Mouse (Mus musculus): ENCODE results near the gene Vsig10. TPM values are rescaled to one million over a fixed set of nuclear protein-coding genes. Genes with fewer than 3 reads are reported as not detected.

Gene Vsig10
- polyA plus RNA-seq, 1 experiment from 2014 or later, result 1.8 TPM

GRCm38 (mm10) chr5:117345432-117345976, 26.6 kb downstream of the Vsig10 start:
- Histone ChIP-seq H3K9me3 (peaks cover 5% of the 10 kb centered on the region; the same call in 1 of the 2 replicates), H3K36me3 (peaks cover 7% of the 10 kb centered on the region; the same call in 1 of the 2 replicates), H3K27me3 (ENCODE audit: insufficient read depth, poor library complexity, severe bottlenecking) (no peaks in the 10 kb centered on the region), H3K4me3 (no peak overlapping the region), H3K27ac (no peak overlapping the region), H3K4me1 (replicated peaks) (peaks cover 10% of the 10 kb centered on the region; the same call in 1 of the 2 replicates)
- 78% methylated on average over 5 of the region's 5 CpGs for WGBS
- DNase-seq (ENCODE audit: low spot score), result no peak

GRCm38 (mm10) chr5:117346281-117346680, 27.4 kb downstream of the Vsig10 start:
- peaks cover 12% of the 10 kb centered on the region; the same call in 1 of the 2 replicates for H3K4me1 ChIP-seq (replicated peaks)
- H3K9me3 ChIP-seq, result peaks cover 5% of the 10 kb centered on the region; the same call in 1 of the 2 replicates
- H3K27ac ChIP-seq, result no peak overlapping the region
- no peak overlapping the region for H3K4me3 ChIP-seq
- H3K27me3 ChIP-seq (ENCODE audit: insufficient read depth, poor library complexity, severe bottlenecking), result no peaks in the 10 kb centered on the region
- DNase-seq (ENCODE audit: low spot score), result no peak
- 65% methylated on average over 3 of the region's 3 CpGs for WGBS
- peaks cover 7% of the 10 kb centered on the region; the same call in 1 of the 2 replicates for H3K36me3 ChIP-seq

- Histone ChIP-seq H3K36me3 (peaks cover 7% of the 10 kb centered on the region; the same call in 1 of the 2 replicates), H3K27ac (no peak overlapping the region), H3K4me1 (replicated peaks) (peaks cover 12% of the 10 kb centered on the region; the same call in 1 of the 2 replicates), H3K27me3 (ENCODE audit: insufficient read depth, poor library complexity, severe bottlenecking) (no peaks in the 10 kb centered on the region), H3K9me3 (peaks cover 5% of the 10 kb centered on the region; the same call in 1 of the 2 replicates), H3K4me3 (no peak overlapping the region)
- WGBS, result 86% methylated on average over 5 of the region's 5 CpGs
- DNase-seq (ENCODE audit: low spot score), result no peak
These were observed 28.1 kb downstream of the Vsig10 start for GRCm38 (mm10) chr5:117347011-117347410.

GRCm38 (mm10) chr5:117347838-117348237, 29.0 kb downstream of the Vsig10 start:
- peak overlapping the region; percentile 35; the same call in 1 of the 2 replicates for H3K27ac ChIP-seq
- peak overlapping the region; percentile 29 for H3K4me3 ChIP-seq
- 94% methylated on average over 2 of the region's 2 CpGs for WGBS
- no peak for DNase-seq (ENCODE audit: low spot score)
- peaks cover 12% of the 10 kb centered on the region; the same call in 1 of the 2 replicates for H3K4me1 ChIP-seq (replicated peaks)
- peaks cover 5% of the 10 kb centered on the region; the same call in 1 of the 2 replicates for H3K9me3 ChIP-seq
- peaks cover 7% of the 10 kb centered on the region; the same call in 1 of the 2 replicates for H3K36me3 ChIP-seq
- no peaks in the 10 kb centered on the region for H3K27me3 ChIP-seq (ENCODE audit: insufficient read depth, poor library complexity, severe bottlenecking)

- DNase-seq (ENCODE audit: low spot score), result peak; percentile 84
- Histone ChIP-seq H3K4me3 (peak overlapping the region; percentile 29), H3K9me3 (peaks cover 5% of the 10 kb centered on the region; the same call in 1 of the 2 replicates), H3K4me1 (replicated peaks) (peaks cover 12% of the 10 kb centered on the region; the same call in 1 of the 2 replicates), H3K27me3 (ENCODE audit: insufficient read depth, poor library complexity, severe bottlenecking) (no peaks in the 10 kb centered on the region), H3K36me3 (peaks cover 7% of the 10 kb centered on the region; the same call in 1 of the 2 replicates), H3K27ac (peak overlapping the region; percentile 35; the same call in 1 of the 2 replicates)
- WGBS, result 25% methylated on average over 19 of the region's 19 CpGs
These were observed 29.4 kb downstream of the Vsig10 start for GRCm38 (mm10) chr5:117348279-117348678.

DNA sequence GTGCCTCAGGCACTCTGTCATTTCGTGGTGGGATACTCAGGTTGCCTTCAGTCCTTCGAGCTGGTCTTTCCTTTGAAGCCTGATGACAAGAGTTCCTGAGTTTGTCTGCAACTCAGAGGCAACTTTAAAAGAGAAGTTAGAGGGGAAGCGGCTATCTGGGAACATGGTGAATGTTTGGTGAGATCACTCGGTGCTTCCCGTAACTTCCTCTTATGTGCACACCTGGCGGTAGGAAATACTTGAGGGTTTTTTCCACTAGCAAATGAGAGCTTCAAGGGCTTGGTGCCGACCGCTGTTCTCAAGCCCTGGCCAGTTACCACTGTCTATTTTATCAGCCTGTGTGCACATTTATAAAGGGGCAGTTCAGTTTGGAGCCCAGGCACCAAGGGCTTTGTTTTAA, 35.2 kb downstream of the Vsig10 start:
- peaks cover 16% of the 10 kb centered on the region for H3K27me3 ChIP-seq (ENCODE audit: insufficient read depth, poor library complexity, severe bottlenecking)
- H3K4me3 ChIP-seq, result no peak overlapping the region
- H3K4me1 ChIP-seq (replicated peaks), result peaks cover 40% of the 10 kb centered on the region
- H3K9me3 ChIP-seq, result peaks cover 1% of the 10 kb centered on the region; the same call in 1 of the 2 replicates
- no peak overlapping the region for H3K27ac ChIP-seq
- no peak for DNase-seq (ENCODE audit: low spot score)
- WGBS, result 85% methylated on average over 8 of the region's 8 CpGs
- no peaks in the 10 kb centered on the region for H3K36me3 ChIP-seq

GRCm38 (mm10) chr5:117355648-117356303, 36.9 kb downstream of the Vsig10 start:
- H3K36me3 ChIP-seq, result no peaks in the 10 kb centered on the region
- DNase-seq (ENCODE audit: low spot score), result no peak
- H3K4me3 ChIP-seq, result peak overlapping the region; percentile 97; the same call in 1 of the 2 replicates

GRCm38 (mm10) chr5:117356365-117357128, 37.7 kb downstream of the Vsig10 start:
- Histone ChIP-seq H3K36me3 (no peaks in the 10 kb centered on the region), H3K27me3 (ENCODE audit: insufficient read depth, poor library complexity, severe bottlenecking) (peaks cover 16% of the 10 kb centered on the region), H3K4me3 (peak overlapping the region; percentile 97), H3K27ac (peak overlapping the region; percentile 95), H3K4me1 (replicated peaks) (peaks cover 59% of the 10 kb centered on the region), H3K9me3 (no peaks in the 10 kb centered on the region)
- peak; percentile 56 for DNase-seq (ENCODE audit: low spot score)
- 2% methylated on average over 23 of the region's 24 CpGs for WGBS

More at GRCm38 (mm10) chr5:117355648-117356303, 36.9 kb downstream of the Vsig10 start:
- Histone ChIP-seq H3K4me1 (replicated peaks) (peaks cover 53% of the 10 kb centered on the region), H3K27me3 (ENCODE audit: insufficient read depth, poor library complexity, severe bottlenecking) (peaks cover 16% of the 10 kb centered on the region), H3K27ac (no peak overlapping the region), H3K9me3 (no peaks in the 10 kb centered on the region)
- WGBS, result 57% methylated on average over 14 of the region's 14 CpGs

- Histone ChIP-seq H3K9me3 (no peaks in the 10 kb centered on the region), H3K27ac (peak within 1 kb of the TSS; percentile 95), H3K36me3 (no peaks in the 10 kb centered on the region), H3K27me3 (ENCODE audit: insufficient read depth, poor library complexity, severe bottlenecking) (peaks cover 16% of the 10 kb centered on the region), H3K4me3 (peak within 1 kb of the TSS; percentile 97), H3K4me1 (replicated peaks) (peaks cover 59% of the 10 kb centered on the region)
- 0% methylated on average over 45 of the region's 54 CpGs for WGBS
- DNase-seq (ENCODE audit: low spot score), result peak; percentile 84
These were observed 38.2 kb downstream of the Vsig10 start, which contains the start of gene Wsb2 for GRCm38 (mm10) chr5:117357129-117357477. Gene Wsb2 (plus strand): TSS chr5:117357304.

DNA sequence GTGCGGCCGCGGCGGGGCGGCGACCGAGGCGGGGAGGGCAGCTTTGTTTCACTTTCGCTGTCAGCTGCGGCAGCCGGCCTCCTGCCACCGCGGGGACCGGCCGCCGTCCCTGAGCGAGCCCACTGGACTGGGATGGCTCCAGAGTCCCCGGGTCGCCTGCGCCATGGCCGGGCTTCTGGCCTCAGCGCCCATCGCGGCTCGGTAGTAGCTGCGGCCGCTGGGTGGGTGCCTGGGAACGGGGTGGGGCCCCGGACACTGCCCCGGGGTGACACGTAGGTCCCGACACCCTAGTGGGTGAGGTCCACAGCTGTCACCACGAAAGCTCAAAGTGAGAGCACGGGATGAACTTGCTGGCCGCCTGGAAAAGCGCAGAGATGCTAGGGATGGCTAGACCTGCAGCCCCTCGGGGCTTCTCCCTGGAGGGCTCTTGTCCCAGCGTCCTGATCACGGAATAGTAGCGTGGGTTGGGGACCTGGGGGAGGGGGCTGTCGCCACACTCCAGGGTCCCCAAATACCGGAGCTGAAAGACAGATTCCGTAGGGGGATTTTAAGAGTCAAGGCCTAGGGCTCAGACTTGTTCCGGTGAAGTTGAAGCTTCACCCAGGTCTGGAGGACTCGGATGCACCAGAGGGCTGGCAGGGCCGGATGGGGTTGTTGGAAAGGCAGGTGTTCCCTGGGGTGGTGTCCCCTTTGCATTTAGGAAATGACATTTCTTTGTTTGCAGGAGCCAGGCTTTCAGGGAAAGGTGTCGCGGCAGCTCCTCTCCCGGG, 38.8 kb downstream of the Vsig10 start:
- no peaks in the 10 kb centered on the region for H3K36me3 ChIP-seq
- peaks cover 59% of the 10 kb centered on the region for H3K4me1 ChIP-seq (replicated peaks)
- H3K4me3 ChIP-seq, result peak overlapping the region; percentile 97
- H3K27me3 ChIP-seq (ENCODE audit: insufficient read depth, poor library complexity, severe bottlenecking), result peaks cover 16% of the 10 kb centered on the region
- under 1% methylated on average over 49 of the region's 49 CpGs for WGBS
- peak overlapping the region; percentile 95 for H3K27ac ChIP-seq
- H3K9me3 ChIP-seq, result no peaks in the 10 kb centered on the region
- DNase-seq (ENCODE audit: low spot score), result peak; percentile 68

DNA sequence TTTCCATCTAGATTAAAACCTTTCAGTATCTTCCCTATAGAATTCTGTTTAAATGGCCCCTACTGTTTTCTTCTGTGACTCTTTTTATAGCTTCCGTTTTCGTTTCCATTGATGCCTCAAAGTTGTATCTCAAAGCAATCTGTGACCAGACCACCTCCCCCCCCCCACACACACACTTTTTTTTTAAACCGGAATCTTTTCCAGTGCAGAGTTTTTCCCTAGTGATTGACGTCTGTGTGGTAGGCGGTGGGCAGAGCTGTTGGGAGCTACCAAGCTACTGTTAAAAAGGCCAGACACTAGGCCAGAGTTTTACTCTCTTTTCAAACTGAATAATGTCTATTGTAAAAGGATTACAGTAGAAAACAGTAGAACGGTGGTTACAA, 39.4 kb downstream of the Vsig10 start:
- whole genome bisulfite sequencing, result 9% methylated on average over 6 of the region's 6 CpGs
- no peak for DNase-seq (ENCODE audit: low spot score)

DNA sequence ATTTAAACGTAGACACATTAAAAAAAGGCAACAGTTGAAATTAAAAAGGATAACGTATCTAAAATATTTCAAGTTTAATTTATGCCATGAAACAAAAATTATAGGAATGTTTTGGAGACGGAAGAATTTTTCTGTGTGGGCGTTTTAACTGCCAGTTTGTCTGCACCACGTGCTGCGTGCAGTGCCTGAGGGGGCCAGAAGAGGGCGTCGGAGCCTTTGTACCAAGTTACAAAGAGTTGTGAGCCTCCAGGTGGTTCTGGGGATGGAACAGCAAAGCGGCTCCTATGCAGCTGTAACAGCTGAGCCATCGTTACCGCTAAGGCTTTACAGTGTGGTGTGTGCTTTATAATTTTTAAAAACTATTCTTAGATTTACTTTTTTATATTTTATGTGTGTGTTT, 39.8 kb downstream of the Vsig10 start:
- DNase-seq (ENCODE audit: low spot score), result peak; percentile 63
- Histone ChIP-seq H3K36me3 (peaks cover 6% of the 10 kb centered on the region), H3K27me3 (ENCODE audit: insufficient read depth, poor library complexity, severe bottlenecking) (peaks cover 16% of the 10 kb centered on the region), H3K4me1 (replicated peaks) (peaks cover 66% of the 10 kb centered on the region), H3K27ac (no peak overlapping the region), H3K9me3 (no peaks in the 10 kb centered on the region), H3K4me3 (peak overlapping the region; percentile 97; the same call in 1 of the 2 replicates)
- 36% methylated on average over 11 of the region's 11 CpGs for WGBS

More for the DNA sequence above, 39.4 kb downstream of the Vsig10 start:
- peaks cover 63% of the 10 kb centered on the region for H3K4me1 ChIP-seq (replicated peaks)
- peaks cover 16% of the 10 kb centered on the region for H3K27me3 ChIP-seq (ENCODE audit: insufficient read depth, poor library complexity, severe bottlenecking)
- peak overlapping the region; percentile 97 for H3K4me3 ChIP-seq
- H3K36me3 ChIP-seq, result 0 out of 2 replicates have a peak, but pooled peaks cover under 1% of the 10 kb centered on the region
- H3K27ac ChIP-seq, result peak overlapping the region; percentile 95
- no peaks in the 10 kb centered on the region for H3K9me3 ChIP-seq

Measured in hindbrain, embryonic 10.5 days (tissue).